Mouse (Mus musculus) adipocyte (in vitro differentiated cells): ENCODE results near the gene Gm15155.
"Not testable (repeated sequence)": the region's sequence is repeated elsewhere in the genome, so short reads cannot be mapped to it uniquely, and the experiment has no call there.

Experiments used
- DNase-seq: peaks from one replicate; pipeline ENCODE4 v3.0.0-alpha.2; 2016; ENCODE audit warnings: low spot score

Gm15155 gene

GRCm38 (mm10) chrX:156155776-156156175, 531.2 kb downstream of the Gm15155 start:
- no peak for DNase-seq

- no peak for DNase-seq
Observed at GRCm38 (mm10) chrX:156171587-156171986, 547.0 kb downstream of the Gm15155 start.

GRCm38 (mm10) chrX:156303806-156304205, 679.3 kb downstream of the Gm15155 start:
- not testable (repeated sequence) for DNase-seq
